Mouse (Mus musculus) thymus, adult 2 months (tissue): Measurements from ENCODE around the gene Cldn2.

Experiments
- CTCF ChIP-seq: fragments of 200-500 bp; IDR thresholded peaks from 2 replicates; pipeline ENCODE4 v1.5.1; 2012; ENCODE audit warnings: mild to moderate bottlenecking, control low read depth, low read length, moderate library complexity, borderline replicate concordance; ENCODE audit not compliant: control insufficient read depth, poor library complexity, insufficient read depth; ENCODE audit errors: extremely low read depth
- POLR2A ChIP-seq: fragments of 200-500 bp; IDR thresholded peaks from 2 replicates; pipeline ENCODE4 v1.6.1; 2012; ENCODE audit warnings: mild to moderate bottlenecking, low read length, control low read depth, moderate library complexity; ENCODE audit not compliant: control insufficient read depth, poor library complexity, insufficient read depth; ENCODE audit errors: extremely low read depth

GRCm38 (mm10) chrX:139751855-139752254, 48.8 kb upstream of the Cldn2 start:
- no peak for TF ChIP-seq POLR2A
- no peak for TF ChIP-seq CTCF
